Comparison of ENCODE assay signal across 9 mouse cellular contexts in genomic region chr10:20657316-20658081, GRCm38 (mm10).
DNase-seq lines count a peak whose midpoint lies in the region; ATAC-seq and TF ChIP-seq lines count a peak whose summit lies in the region.
"Had no signal": no experiment of that assay in that cellular context is flagged by ENCODE, and none has a peak within 500 bp of the region (broad histone marks: within the 10 kb centered on the region; RNA-seq: fewer than 3 reads in every experiment).

No protein-coding gene starts in this region.

- ATAC-seq in embryonic facial prominence, embryonic 13.5 days (ENCODE audit: insufficient number of reproducible peaks, insufficient read depth, low FRiP score, low TSS enrichment, low read depth): no peak
- no peak for ATAC-seq in heart, embryonic 14.5 days (ENCODE audit: insufficient number of reproducible peaks, insufficient read depth, low FRiP score, low read depth)
- no peak for ATAC-seq in megakaryocyte-erythroid progenitor cell, adult 5-6 weeks (replicated peaks; ENCODE audit: low FRiP score, low TSS enrichment, poor library complexity, severe bottlenecking)

- H3K27ac ChIP-seq in left cerebral cortex, adult 2 months: no peak overlapping the region; the same call in 1 of the 2 replicates
- peak overlapping the region; percentile 57 for H3K27ac ChIP-seq in embryonic facial prominence, embryonic 13.5 days
- peak overlapping the region; percentile 82 to 84 for H3K27ac ChIP-seq in heart, embryonic 14.5 days (replicated peaks in 1 of 2; ENCODE audit: control insufficient read depth in 1 of 2, insufficient read depth in 1 of 2, low read depth in 2 of 2, low read length in 2 of 2)
- H3K27ac ChIP-seq: hindbrain, embryonic 15.5 days had no signal

- H3K36me3 ChIP-seq in embryonic facial prominence, embryonic 13.5 days: no peaks in the 10 kb centered on the region
- no peaks in the 10 kb centered on the region for H3K36me3 ChIP-seq in heart, embryonic 14.5 days (ENCODE audit: control insufficient read depth, insufficient read depth, low read length)
- H3K36me3 ChIP-seq: hindbrain, embryonic 15.5 days had no signal

- peak overlapping the region; percentile 37; the same call in 1 of the 2 replicates for H3K4me2 ChIP-seq in embryonic facial prominence, embryonic 13.5 days
- H3K4me2 ChIP-seq in heart, embryonic 14.5 days (ENCODE audit: low read length): peak overlapping the region; percentile 62
- H3K4me2 ChIP-seq: hindbrain, embryonic 15.5 days had no signal

- peaks cover 45% of the 10 kb centered on the region for H3K4me1 ChIP-seq in embryonic facial prominence, embryonic 13.5 days
- H3K4me1 ChIP-seq in heart, embryonic 14.5 days (ENCODE audit: control insufficient read depth in 2 of 2, insufficient read depth in 2 of 2, low read length in 2 of 2): peaks cover 14 to 43% of the 10 kb centered on the region in 2 experiments

- WGBS in embryonic facial prominence, embryonic 13.5 days: 30% methylated on average over 12 of the region's 12 CpGs
- WGBS in heart, embryonic 14.5 days: 23% methylated on average over 12 of the region's 12 CpGs

- H3K9me3 ChIP-seq in embryonic facial prominence, embryonic 13.5 days: no peaks in the 10 kb centered on the region
- no peaks in the 10 kb centered on the region for H3K9me3 ChIP-seq in heart, embryonic 14.5 days (ENCODE audit: control insufficient read depth, low read length)
- H3K9me3 ChIP-seq: hindbrain, embryonic 15.5 days had no signal

- no peaks in the 10 kb centered on the region for H3K27me3 ChIP-seq in embryonic facial prominence, embryonic 13.5 days
- H3K27me3 ChIP-seq in heart, embryonic 14.5 days (ENCODE audit: control insufficient read depth, insufficient read depth, low read length): no peaks in the 10 kb centered on the region
- H3K27me3 ChIP-seq: hindbrain, embryonic 15.5 days had no signal

- peak overlapping the region; percentile 57 for H3K9ac ChIP-seq in embryonic facial prominence, embryonic 13.5 days
- peak overlapping the region; percentile 66 for H3K9ac ChIP-seq in heart, embryonic 14.5 days (ENCODE audit: low read length)
- H3K9ac ChIP-seq: hindbrain, embryonic 15.5 days had no signal

- intact Hi-C loops in left cerebral cortex, postnatal 4 days (cut with DNase I): no loop called here
- intact Hi-C loops in left cerebral cortex, adult 2 months (cut with DNase I): loop anchor here (1.0 kb wide), 2 partner anchors 17 to 142 kb away; no protein-coding TSS in a partner anchor

- TF ChIP-seq CTCF in left cerebral cortex, adult 2 months (IDR thresholded peaks at IDR 0.05): no peak

- peak; percentile 56 for DNase-seq in left cerebral cortex, postnatal 4 days
- DNase-seq in left cerebral cortex, adult 2 months (ENCODE audit: extremely low spot score in 1 of 2, low spot score in 2 of 2): no peak
- DNase-seq in skeletal muscle tissue, adult 2 months (ENCODE audit: low read depth, low spot score): peak; percentile 67
- no peak for DNase-seq in neural tube, embryonic 10.5 days (ENCODE audit: extremely low spot score, low spot score)
- DNase-seq in cerebellum, adult 11 months: no peak

- H3K4me3 ChIP-seq in left cerebral cortex, adult 2 months: no peak overlapping the region
- H3K4me3 ChIP-seq in embryonic facial prominence, embryonic 13.5 days: no peak overlapping the region
- H3K4me3 ChIP-seq in heart, embryonic 14.5 days (ENCODE audit: control insufficient read depth in 1 of 2, insufficient read depth in 1 of 2, low read depth in 1 of 2, low read length in 2 of 2): peak overlapping the region; percentile 5 to 8; a peak in 1 of 4 replicates
- H3K4me3 ChIP-seq: hindbrain, embryonic 15.5 days had no signal

Comparison
In these comparisons a context has a peak if more than half of its experiments do, and no peak if none do; other contexts are left out.
1. DNase-seq: peak in left cerebral cortex, postnatal 4 days (single experiment) and skeletal muscle tissue, adult 2 months (single experiment); none in left cerebral cortex, adult 2 months (0 of 2), neural tube, embryonic 10.5 days (single experiment) and cerebellum, adult 11 months (single experiment).
2. H3K4me3 ChIP-seq: peak in heart, embryonic 14.5 days (2 of 2); none in left cerebral cortex, adult 2 months (single experiment) and embryonic facial prominence, embryonic 13.5 days (single experiment).